Mouse (Mus musculus) layer of hippocampus, adult 9-11 months (tissue): ENCODE data around the gene Wdr6.

Source experiments
- DNase-seq: peaks from one replicate; pipeline ENCODE4 v3.0.0; 2022

The Wdr6 gene

GRCm38 (mm10) chr9:108572321-108572720, 6.2 kb downstream of the Wdr6 start:
- no peak for DNase-seq

DNA sequence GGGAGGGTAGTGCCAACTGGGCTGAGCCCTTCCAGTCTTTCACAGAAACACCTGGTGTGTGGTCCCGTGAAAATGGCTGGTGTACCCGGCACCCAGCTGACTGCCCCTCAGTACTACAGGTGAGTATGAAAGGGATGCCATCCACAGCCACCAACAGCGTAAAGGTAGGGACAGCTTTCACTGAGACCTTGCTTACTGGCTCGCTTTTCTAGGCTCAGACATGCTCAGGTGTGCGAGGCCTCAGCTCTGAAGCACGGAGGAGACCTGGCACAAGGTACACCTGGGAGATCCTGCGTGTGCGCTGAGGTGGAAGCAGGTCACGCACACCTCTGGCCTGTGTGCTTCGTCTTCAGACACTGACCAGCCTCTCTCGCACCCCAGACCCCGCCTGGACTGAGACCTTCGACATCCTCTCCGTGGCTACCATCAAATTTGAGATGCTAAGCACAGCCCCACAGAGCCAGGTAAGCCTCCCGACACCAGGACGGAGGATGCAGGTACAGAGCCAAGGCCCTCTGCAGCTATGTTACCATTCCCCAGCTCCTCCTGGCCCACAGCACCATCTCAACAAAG, 7.1 kb downstream of the Wdr6 start:
- no peak for DNase-seq

DNA sequence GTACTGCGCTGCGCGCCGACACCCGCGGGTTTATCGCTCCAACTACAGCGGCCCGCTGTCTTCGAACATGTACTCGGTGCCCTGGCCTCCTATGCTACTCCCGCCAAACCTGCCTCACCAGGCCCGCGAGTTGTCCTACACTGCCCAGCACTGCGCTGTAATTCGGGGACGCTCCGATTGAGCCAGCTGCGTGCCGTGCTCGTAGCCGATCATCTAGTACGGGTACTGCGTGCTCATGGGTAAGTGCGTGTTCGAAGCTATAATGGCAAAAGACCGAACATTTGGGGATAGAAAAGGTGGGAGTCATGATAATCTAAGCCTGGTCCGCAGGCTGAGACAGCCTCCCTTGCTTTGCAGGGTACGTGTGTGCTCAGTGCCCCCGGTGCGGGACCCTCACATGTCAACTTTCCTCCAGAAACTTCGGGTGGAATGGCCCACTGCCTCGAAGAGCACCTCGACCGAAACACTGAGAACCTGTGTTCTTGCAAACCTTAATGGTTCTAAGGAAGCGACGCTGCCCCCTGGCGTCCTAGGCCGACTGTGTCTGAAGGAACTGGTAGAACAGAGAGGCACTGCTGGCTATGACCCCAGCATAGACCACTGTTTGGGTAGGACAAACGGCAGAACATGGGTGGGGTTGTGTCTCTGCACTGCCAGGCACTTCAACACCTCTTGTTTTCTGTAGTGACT, 8.2 kb downstream of the Wdr6 start:
- peak; percentile 73 for DNase-seq

GRCm38 (mm10) chr9:108569381-108570206, 8.9 kb downstream of the Wdr6 start, which contains the start of gene Dalrd3:
Gene Dalrd3, plus strand, starts transcription at chr9:108569886.
- peak; percentile 96 for DNase-seq

DNA sequence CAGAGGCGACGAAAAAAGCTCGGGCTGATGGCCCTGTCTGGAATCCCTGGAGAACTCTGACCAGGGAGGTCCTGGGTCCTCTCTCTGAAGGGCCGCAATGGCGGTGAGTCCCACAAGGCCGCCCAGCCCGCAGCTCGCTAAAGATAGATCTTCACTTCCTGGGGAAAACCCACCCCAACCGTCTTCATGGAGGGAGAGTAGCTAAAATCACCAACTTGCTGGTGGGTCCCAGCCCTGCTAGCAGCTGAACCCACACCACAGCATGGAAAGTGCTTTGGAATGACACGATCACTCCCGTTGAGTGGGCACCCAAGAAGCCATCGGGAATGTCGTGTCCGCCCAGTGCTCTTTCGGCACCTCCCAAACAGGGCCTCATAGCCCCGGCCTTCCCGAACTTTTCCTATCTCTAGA, 10.0 kb downstream of the Wdr6 start:
- no peak for DNase-seq

DNA sequence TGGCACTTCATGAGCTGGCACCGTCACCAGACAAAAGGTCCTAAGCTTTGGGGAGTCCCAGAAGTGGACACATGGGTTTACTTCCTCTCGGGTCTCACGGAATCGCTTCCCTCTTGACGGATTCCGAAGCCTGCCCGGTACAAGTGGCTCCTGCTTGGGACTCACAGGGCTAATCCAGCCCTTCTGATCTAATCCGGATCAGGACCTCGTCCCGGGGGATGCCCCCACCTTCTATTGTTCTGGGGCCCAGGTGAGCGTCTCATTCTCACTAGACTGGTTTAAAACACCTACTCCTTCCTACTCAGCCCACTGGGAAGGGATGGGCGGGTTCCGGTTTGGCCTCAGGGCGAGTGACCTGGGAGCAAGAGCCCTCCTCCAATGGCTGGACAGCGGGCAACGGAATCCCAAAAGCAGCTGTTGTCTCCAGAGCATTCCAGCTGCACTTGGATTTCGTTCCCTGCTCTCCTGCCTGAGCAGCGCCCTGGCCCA, 10.6 kb downstream of the Wdr6 start:
- DNase-seq: peak; percentile 43

- DNase-seq: peak; percentile 96
These were observed 11.4 kb downstream of the Wdr6 start, which contains the start of gene Ndufaf3 for GRCm38 (mm10) chr9:108566815-108567776. Gene Ndufaf3, minus strand, starts transcription at chr9:108567434.

DNA sequence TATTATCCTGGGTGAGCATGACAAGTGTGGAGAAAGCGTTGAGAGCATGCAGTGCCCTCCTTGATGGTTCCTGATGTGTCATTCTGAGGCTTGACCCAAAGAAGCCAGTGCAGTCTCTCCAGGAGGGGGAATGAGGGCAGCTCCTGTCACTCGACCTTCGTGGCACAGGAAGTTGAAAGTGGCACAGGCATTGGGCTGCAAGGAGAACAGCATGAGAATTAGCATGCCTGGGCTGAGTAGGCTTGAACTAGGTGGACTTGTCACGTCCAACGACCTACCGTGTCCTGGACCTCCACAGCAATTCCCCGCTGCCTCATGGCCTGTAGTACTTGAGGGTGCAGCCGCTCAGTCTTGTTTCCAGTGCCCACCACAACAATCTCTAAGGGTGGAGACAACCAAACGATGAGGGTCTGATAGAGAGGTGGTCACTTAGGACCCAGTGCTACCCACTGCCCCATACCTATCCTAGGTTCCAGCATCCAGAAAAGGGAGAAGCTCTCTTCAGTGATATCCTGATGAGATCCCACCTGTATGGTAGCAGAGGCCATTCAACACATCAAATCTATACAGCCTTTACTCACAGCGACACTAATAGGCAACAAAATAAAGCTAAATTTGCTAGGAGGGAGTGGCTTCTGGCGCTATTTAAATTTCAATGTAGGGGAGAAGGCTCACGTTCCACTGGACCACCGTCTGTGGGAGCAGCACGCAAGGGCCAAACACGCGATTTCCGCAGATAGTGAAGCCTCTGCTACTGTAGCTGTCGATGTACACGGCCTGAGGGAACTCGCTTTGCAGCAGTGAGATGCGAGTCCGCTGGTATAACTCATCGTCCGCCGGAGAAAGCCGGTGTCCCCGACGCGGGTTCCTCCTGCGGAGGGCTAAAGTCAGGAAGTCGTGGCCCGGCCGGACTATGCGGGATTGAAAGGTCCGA, 12.4 kb downstream of the Wdr6 start:
- no peak for DNase-seq

- DNase-seq: no peak
These were observed 14.4 kb downstream of the Wdr6 start for GRCm38 (mm10) chr9:108564131-108564530.

- no peak for DNase-seq
These were observed 14.9 kb downstream of the Wdr6 start for GRCm38 (mm10) chr9:108563671-108564070.

GRCm38 (mm10) chr9:108560227-108560841, 18.2 kb downstream of the Wdr6 start, which contains the start of gene Impdh2:
Gene Impdh2, plus strand, starts transcription at chr9:108560286.
- DNase-seq: peak; percentile 96

GRCm38 (mm10) chr9:108559169-108559568, 19.4 kb downstream of the Wdr6 start:
- DNase-seq: no peak

DNA sequence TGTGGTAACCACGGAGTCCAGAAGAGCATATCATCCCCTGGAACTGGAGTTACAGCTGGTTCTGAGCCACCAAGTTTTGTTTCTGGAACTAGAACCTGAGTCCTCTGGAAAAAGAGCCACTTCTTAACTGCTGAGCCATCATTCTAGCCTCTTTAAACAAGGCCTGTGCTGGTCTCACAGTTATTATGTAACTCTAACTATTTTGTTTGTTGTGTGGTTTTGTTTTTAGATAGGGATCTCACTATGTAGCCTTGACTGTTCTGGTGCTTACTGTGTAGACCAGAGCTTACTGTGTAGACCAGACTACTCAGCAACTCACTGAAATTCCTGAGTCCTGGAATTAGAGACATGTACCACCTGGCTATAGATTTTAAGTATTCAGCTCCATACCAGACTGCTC, 31.7 kb downstream of the Wdr6 start:
- no peak for DNase-seq

GRCm38 (mm10) chr9:108545986-108546385, 32.6 kb downstream of the Wdr6 start:
- DNase-seq: no peak

GRCm38 (mm10) chr9:108540846-108541245, 37.7 kb downstream of the Wdr6 start:
- no peak for DNase-seq

GRCm38 (mm10) chr9:108531496-108531895, 47.0 kb downstream of the Wdr6 start:
- no peak for DNase-seq

GRCm38 (mm10) chr9:108530954-108531353, 47.6 kb downstream of the Wdr6 start:
- no peak for DNase-seq

DNA sequence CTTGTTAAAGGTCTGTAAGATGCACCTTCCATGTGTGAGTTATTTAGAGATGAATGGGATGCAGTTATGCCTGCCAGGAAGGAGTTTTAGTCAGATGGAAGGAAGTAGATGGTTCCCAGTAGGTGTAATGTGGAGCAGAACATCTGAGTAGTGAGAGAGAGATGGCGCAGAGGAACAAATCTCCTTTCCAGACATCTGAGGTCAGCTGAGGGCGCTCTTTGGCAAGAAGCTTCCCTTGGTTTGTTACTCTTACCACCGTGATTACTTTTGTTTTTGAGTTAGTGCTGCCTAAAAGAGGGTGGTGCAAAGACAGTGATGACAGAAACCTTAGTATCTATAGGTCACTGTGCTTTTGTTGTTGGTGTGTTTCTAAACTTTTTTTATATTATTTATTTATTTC, 53.1 kb downstream of the Wdr6 start:
- DNase-seq: no peak

GRCm38 (mm10) chr9:108523341-108523740, 55.2 kb downstream of the Wdr6 start:
- no peak for DNase-seq
